Mouse (Mus musculus) fibroblast of lung, adult 2 months (primary cell): Measurements from ENCODE around the gene Il27ra.
"Not testable (repeated sequence)": the region's sequence is repeated elsewhere in the genome, so short reads cannot be mapped to it uniquely, and the experiment has no call there.

Experiments
- DNase-seq: peaks from one replicate; pipeline ENCODE4 v3.0.0-alpha.2; 2011; ENCODE audit warnings: low read depth

The Il27ra gene

GRCm38 (mm10) chr8:83996567-83997505 is 45.6 kb downstream of the Il27ra start:
- DNase-seq: no peak

GRCm38 (mm10) chr8:83995973-83996372 is 46.4 kb downstream of the Il27ra start:
- DNase-seq: no peak

GRCm38 (mm10) chr8:83994030-83994429 is 48.4 kb downstream of the Il27ra start:
- no peak for DNase-seq

GRCm38 (mm10) chr8:83992488-83992887 is 49.9 kb downstream of the Il27ra start:
- DNase-seq: no peak

GRCm38 (mm10) chr8:83990170-83990569 is 52.2 kb downstream of the Il27ra start:
- no peak for DNase-seq

- no peak for DNase-seq
Observed at GRCm38 (mm10) chr8:83989243-83989642, 53.1 kb downstream of the Il27ra start.

GRCm38 (mm10) chr8:83983222-83983621 is 59.2 kb downstream of the Il27ra start:
- DNase-seq: not testable (repeated sequence)

GRCm38 (mm10) chr8:83982449-83982848 is 59.9 kb downstream of the Il27ra start:
- no peak for DNase-seq

- no peak for DNase-seq
Observed at GRCm38 (mm10) chr8:83981533-83981932, 60.9 kb downstream of the Il27ra start.

- no peak for DNase-seq
Observed at GRCm38 (mm10) chr8:83980845-83981244, 61.5 kb downstream of the Il27ra start.
